Mouse (Mus musculus): ENCODE results near the gene Cryz.

DNA sequence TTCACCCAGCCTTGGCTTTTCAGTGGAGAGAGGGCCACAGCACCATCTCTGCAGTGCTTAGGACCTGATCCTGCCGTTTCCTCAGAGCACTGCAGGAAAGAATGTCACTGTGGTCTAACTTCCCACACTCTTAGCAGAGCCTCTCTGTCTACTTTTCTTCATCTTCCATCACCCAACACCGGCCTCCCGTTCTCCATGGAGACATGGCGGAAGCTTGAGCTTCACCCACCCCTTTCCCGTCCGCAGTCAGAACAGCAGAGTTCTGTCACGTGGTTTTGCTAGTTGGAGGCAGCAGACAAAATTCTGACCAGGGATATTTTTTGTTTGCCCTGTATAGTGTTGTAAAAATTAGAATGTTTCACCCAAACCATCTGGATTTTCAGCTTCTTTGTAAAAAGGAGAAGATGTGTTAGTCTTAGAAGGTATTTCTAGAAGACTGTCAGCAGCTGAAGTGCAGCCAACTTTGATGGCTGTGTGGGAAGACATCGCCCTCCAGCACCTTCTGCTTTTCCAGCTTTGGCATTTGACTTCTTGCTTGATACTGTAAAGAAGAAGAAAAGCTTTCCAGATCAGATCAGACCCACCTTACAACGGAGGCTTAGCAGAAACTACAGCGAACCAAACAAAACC lies 54.8 kb downstream of the Cryz start:
- no peak for TF ChIP-seq CTCF (IDR thresholded peaks at IDR 0.05; ENCODE audit: low read depth)
- TF ChIP-seq EP300 (IDR thresholded peaks at IDR 0.05; ENCODE audit: low read depth): no peak

Measured in heart, postnatal 0 days (tissue).